Mouse (Mus musculus) kidney, embryonic 14.5 days (tissue): Measurements from ENCODE around the gene Tns3. TPM values are rescaled to one million over a fixed set of nuclear protein-coding genes. Genes with fewer than 3 reads are reported as not detected.

Experiments used
- ATAC-seq: fragments of 200-750 bp; cut with Nextera tagmentation; 2 replicates; pipeline ENCODE4 v1.8.0; 2017; ENCODE audit warnings: moderate number of reproducible peaks, mild to moderate bottlenecking, moderate TSS enrichment, moderate library complexity; ENCODE audit not compliant: low FRiP score, low TSS enrichment
- H3K27ac ChIP-seq: fragments of 300-500 bp; sonication (generic); 2 replicates; pipeline ENCODE4 v1.5.1; 2014; ENCODE audit warnings: low read depth, mild to moderate bottlenecking, low read length, moderate library complexity, mixed read lengths
- H3K27me3 ChIP-seq: fragments of 300-500 bp; sonication (generic); 2 replicates; pipeline ENCODE4 v1.6.1; 2014; ENCODE audit warnings: mild to moderate bottlenecking, low read length; ENCODE audit not compliant: control insufficient read depth, insufficient read depth
- H3K36me3 ChIP-seq: fragments of 300-500 bp; sonication (generic); 2 replicates; pipeline ENCODE4 v1.6.1; 2014; ENCODE audit warnings: low read length, mixed read lengths; ENCODE audit not compliant: control insufficient read depth, insufficient read depth
- H3K4me1 ChIP-seq: fragments of 300-500 bp; sonication (generic); 2 replicates; pipeline ENCODE4 v1.6.1; 2014; ENCODE audit warnings: low read length, mixed read lengths; ENCODE audit not compliant: control insufficient read depth, insufficient read depth
- H3K4me2 ChIP-seq: fragments of 300-500 bp; sonication (generic); replicated peaks from 2 replicates; pipeline ENCODE4 v1.6.1; 2014; ENCODE audit warnings: low read depth, mild to moderate bottlenecking, low read length
- H3K4me3 ChIP-seq: fragments of 300-500 bp; sonication (generic); 2 replicates; pipeline ENCODE4 v1.5.1; 2014; ENCODE audit warnings: mild to moderate bottlenecking, low read length
- H3K9ac ChIP-seq: fragments of 300-500 bp; sonication (generic); 2 replicates; pipeline ENCODE4 v1.6.1; 2014; ENCODE audit warnings: low read depth, mild to moderate bottlenecking, low read length, moderate library complexity
- H3K9me3 ChIP-seq: fragments of 300-500 bp; sonication (generic); 2 replicates; pipeline ENCODE4 v1.6.1; 2016; ENCODE audit warnings: low read length; ENCODE audit not compliant: control insufficient read depth
- WGBS: fragments of 180-500 bp; shearing (Covaris S2); extraction: QIAGEN DNeasy Blood & Tissue Kit; methylation state at CpG from one replicate; pipeline ENCODE4 v1.1.7; 2014; 5-methylcytosine and 5-hydroxymethylcytosine counted together
- polyA plus RNA-seq: library from polyadenylated mRNA; unstranded; fragments of >200 nt; fragmentation: Nextera tagmentation; extraction: Ambion mirVana; gene quantifications from 2 replicates; pipeline ENCODE4 v1.2.1, GENCODE M21; 2014

The Tns3 gene
- polyA plus RNA-seq, 1 experiment from 2014 or later: 20.3 TPM

DNA sequence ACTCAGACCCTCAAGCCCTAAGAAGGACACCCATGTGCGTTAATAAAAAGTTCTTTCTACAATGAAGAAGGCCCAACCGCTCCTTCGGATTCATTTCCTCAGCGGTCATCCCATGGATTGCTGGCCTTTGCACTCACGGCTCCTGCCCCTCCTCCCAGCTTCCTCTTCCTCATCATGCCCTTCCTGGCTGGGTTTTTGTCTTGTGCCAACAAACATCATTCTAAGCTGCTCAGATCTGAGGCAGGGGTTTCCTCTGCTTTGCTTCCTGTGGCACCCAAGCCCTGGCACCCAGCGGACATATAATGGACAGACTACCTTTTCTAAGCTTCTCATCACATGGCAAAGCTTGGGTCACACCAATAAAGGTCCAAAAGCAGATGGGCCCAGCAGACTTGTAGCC, 167.2 kb downstream of the Tns3 start:
- peak overlapping the region; percentile 21; the same call in 1 of the 2 replicates for H3K27ac ChIP-seq
- H3K36me3 ChIP-seq: peaks cover 24% of the 10 kb centered on the region
- H3K4me3 ChIP-seq: no peak overlapping the region
- WGBS: 79% methylated on average over 6 of the region's 6 CpGs
- no peak for ATAC-seq
- no peak overlapping the region for H3K4me2 ChIP-seq
- no peaks in the 10 kb centered on the region for H3K27me3 ChIP-seq
- H3K4me1 ChIP-seq: peaks cover 22% of the 10 kb centered on the region
- H3K9ac ChIP-seq: no peak overlapping the region
- H3K9me3 ChIP-seq: no peaks in the 10 kb centered on the region

DNA sequence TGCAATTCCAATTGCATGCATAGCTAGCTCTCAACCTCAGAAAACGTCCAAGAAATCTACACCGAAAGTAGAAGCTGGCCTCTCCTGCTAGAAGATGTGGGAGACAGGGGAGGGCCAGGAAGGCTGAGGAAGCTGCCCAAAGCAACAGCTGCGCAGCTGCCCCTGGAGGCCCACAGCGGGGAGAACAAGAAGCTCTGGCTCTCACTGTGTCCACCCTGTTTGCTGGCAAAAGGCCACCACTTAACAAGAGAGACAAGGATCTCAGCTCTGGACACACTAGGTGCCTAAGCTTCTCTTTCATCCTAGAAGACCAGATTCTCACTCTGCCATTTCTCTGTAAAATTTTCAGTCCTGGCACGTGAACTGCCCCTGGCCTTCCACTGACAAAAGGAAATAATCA, 167.6 kb downstream of the Tns3 start:
- peak; percentile 67; the same call in 1 of the 2 replicates for ATAC-seq
- H3K4me1 ChIP-seq: peaks cover 22% of the 10 kb centered on the region
- H3K27me3 ChIP-seq: no peaks in the 10 kb centered on the region
- peaks cover 29% of the 10 kb centered on the region for H3K36me3 ChIP-seq
- 29% methylated on average over 5 of the region's 5 CpGs for WGBS
- H3K4me3 ChIP-seq: no peak overlapping the region
- H3K9me3 ChIP-seq: no peaks in the 10 kb centered on the region
- no peak overlapping the region for H3K4me2 ChIP-seq
- peak overlapping the region; percentile 21; the same call in 1 of the 2 replicates for H3K27ac ChIP-seq
- no peak overlapping the region for H3K9ac ChIP-seq

DNA sequence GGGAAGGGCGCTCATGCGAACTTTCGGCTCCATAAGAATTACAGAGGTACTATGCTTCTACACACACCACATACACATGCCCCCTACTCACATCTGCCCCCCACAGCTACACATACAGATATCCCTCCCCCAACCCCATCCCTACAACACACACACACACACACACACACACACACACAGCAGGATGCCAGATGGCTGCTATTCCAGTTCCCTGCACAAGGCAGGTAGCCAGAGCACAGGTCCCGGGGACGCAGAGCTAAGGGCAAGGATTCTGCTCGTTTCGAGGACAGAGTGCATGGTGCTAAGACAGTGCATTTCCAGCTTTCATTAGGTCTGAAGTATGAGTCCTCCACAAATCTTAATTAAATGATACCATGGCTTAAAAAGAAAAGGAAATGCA, 168.5 kb downstream of the Tns3 start:
- Histone ChIP-seq H3K27ac (no peak overlapping the region), H3K4me3 (no peak overlapping the region), H3K9ac (no peak overlapping the region), H3K36me3 (peaks cover 34% of the 10 kb centered on the region), H3K4me2 (no peak overlapping the region), H3K4me1 (peaks cover 22% of the 10 kb centered on the region), H3K9me3 (no peaks in the 10 kb centered on the region), H3K27me3 (no peaks in the 10 kb centered on the region)
- ATAC-seq: no peak
- WGBS: 89% methylated on average over 7 of the region's 7 CpGs

DNA sequence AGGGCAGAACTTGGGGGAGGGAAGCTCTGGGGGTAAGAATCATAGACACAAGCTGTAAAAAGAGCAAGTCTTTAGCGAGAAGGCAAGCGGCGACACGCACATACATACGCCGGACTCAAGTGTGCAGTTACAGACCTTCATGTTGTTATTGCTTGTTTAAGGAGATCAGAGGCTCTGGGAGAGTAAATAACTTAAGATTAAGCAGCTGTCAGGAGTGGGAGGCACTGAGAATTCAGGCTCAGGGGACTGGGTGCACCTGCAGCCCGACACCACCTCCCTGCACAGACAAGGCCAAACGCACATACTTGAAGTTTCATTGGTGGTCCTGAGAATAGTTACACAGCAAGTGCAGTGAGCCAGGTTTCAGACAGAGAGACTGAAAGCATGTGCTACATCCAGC, 169.3 kb downstream of the Tns3 start:
- H3K4me2 ChIP-seq: no peak overlapping the region
- ATAC-seq: no peak
- H3K9ac ChIP-seq: no peak overlapping the region
- H3K36me3 ChIP-seq: peaks cover 37% of the 10 kb centered on the region
- H3K9me3 ChIP-seq: no peaks in the 10 kb centered on the region
- WGBS: 49% methylated on average over 8 of the region's 8 CpGs
- no peaks in the 10 kb centered on the region for H3K27me3 ChIP-seq
- no peak overlapping the region for H3K27ac ChIP-seq
- H3K4me3 ChIP-seq: no peak overlapping the region
- peaks cover 22% of the 10 kb centered on the region for H3K4me1 ChIP-seq

DNA sequence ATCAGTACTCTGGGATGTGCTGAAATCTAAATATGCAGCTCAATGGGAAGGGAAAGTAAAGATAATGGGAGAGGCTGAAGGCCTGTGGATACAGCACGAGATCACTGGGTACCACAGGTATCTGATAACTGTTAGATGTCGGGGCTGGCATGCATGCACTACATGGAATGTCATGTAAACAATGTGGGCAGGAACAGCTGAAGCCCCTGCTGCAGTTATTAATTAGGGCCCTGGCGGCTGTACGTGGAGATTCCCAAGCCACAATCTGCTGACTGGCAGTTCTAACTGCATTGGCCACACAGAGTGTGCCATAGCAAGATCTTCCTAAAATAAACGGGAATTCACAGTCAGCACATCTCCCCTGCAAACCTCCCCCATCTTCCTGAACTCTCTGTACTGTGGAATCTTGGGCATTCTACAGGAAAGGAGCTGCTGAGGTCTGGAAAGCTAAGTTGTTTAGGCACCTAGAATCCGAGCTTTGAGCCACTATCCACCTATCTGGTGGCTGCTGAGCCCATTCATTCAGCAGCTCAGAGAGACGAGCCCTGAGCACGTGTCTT, 170.3 kb downstream of the Tns3 start:
- Histone ChIP-seq H3K27ac (no peak overlapping the region), H3K4me1 (peaks cover 22% of the 10 kb centered on the region), H3K36me3 (peaks cover 37% of the 10 kb centered on the region), H3K27me3 (no peaks in the 10 kb centered on the region), H3K9ac (no peak overlapping the region), H3K9me3 (no peaks in the 10 kb centered on the region), H3K4me2 (no peak overlapping the region), H3K4me3 (no peak overlapping the region)
- 64% methylated on average over 8 of the region's 8 CpGs for WGBS
- no peak for ATAC-seq

DNA sequence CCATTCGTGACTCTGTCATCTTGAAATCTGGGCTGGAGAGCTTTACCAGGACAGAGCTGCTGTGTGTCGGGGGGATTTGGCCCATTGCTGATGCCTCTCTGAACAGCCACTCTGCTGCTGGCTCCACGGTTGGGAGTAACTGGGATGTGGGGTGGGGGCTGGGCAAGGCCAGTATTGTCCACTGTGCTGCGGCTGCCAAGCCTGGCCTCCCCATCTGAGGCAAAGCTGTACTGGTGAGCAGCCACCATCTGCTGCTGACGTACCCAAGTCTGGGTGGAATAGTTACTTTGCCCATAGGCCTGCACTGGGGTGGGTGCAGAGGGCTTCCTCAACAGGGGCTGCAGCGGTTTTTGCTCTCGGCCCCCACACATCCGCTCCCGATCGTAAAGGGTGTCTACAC, 172.0 kb downstream of the Tns3 start:
- Histone ChIP-seq H3K36me3 (peaks cover 34% of the 10 kb centered on the region), H3K4me1 (peaks cover 20% of the 10 kb centered on the region), H3K4me3 (no peak overlapping the region), H3K9me3 (no peaks in the 10 kb centered on the region), H3K9ac (no peak overlapping the region), H3K27ac (no peak overlapping the region), H3K27me3 (no peaks in the 10 kb centered on the region), H3K4me2 (no peak overlapping the region)
- 93% methylated on average over 10 of the region's 10 CpGs for WGBS
- no peak for ATAC-seq

DNA sequence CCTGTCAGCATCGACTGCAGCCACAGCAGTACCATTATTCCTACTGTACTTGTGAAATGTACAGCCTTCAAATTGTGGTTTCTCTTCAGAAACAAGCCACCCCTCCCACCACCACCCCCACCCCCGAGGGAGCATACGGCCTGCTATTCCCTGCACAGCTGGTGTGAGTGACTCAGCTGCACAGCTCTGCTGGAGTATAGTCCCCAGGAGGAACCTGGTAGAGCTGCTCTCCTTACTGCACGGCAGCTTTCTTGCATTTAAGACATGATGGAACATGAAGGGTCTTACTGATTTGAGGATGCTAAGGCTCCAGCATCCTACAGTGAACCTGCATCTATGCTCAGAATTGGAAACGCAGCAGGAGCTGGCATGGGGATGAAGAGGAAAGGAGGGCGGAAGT, 176.1 kb downstream of the Tns3 start:
- WGBS: 76% methylated on average over 6 of the region's 6 CpGs
- Histone ChIP-seq H3K9ac (no peak overlapping the region), H3K4me3 (no peak overlapping the region), H3K4me1 (no peaks in the 10 kb centered on the region), H3K27ac (no peak overlapping the region), H3K9me3 (no peaks in the 10 kb centered on the region), H3K36me3 (peaks cover 37% of the 10 kb centered on the region), H3K4me2 (no peak overlapping the region), H3K27me3 (no peaks in the 10 kb centered on the region)
- no peak for ATAC-seq

DNA sequence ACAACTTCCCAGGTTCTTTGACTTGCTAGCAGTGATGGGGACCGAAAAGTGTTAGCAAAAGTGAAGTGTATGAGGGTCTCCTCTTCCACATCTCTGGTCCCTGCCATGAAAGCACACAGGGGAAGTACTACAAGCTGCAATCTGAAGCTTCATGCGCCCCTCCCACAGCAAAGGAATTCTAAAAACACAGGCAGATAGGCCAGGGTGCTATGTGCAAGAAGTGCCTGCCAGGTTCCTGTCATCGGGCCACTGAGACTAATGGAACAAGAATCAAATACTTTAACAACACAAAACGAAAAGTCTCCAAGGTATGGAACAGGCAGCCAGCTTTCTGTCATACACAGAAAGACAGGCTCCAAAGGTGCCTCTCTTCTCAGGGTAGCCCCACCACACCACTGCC, 177.8 kb downstream of the Tns3 start:
- Histone ChIP-seq H3K4me2 (no peak overlapping the region), H3K4me1 (no peaks in the 10 kb centered on the region), H3K36me3 (peaks cover 20% of the 10 kb centered on the region; the same call in 1 of the 2 replicates), H3K27me3 (no peaks in the 10 kb centered on the region), H3K9ac (no peak overlapping the region), H3K9me3 (no peaks in the 10 kb centered on the region), H3K27ac (no peak overlapping the region), H3K4me3 (no peak overlapping the region)
- ATAC-seq: no peak
- whole genome bisulfite sequencing: 87% methylated on average over 4 of the region's 4 CpGs

DNA sequence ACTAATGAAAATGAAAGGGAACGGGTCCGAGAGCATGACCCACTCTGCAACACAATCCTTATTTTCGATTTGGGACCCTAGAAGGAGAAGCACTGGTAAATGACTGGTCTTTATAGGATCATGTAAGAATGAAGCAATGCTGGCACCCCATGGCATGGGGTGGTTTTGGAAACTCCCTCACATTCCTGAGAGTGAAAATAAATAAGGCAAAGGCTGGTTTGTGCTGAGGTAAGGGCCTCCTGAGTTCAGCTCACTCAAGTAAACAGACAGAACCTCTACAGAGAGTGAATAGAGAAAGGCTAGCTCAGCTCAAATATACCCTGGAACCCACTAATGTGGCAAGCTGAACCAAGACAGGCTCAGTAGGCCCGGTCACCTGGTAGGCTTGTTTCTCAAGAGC, 179.8 kb downstream of the Tns3 start:
- Histone ChIP-seq H3K9me3 (no peaks in the 10 kb centered on the region), H3K9ac (no peak overlapping the region), H3K4me3 (no peak overlapping the region), H3K4me1 (no peaks in the 10 kb centered on the region), H3K27me3 (no peaks in the 10 kb centered on the region), H3K36me3 (peaks cover 7% of the 10 kb centered on the region; the same call in 1 of the 2 replicates), H3K4me2 (no peak overlapping the region), H3K27ac (no peak overlapping the region)
- WGBS: 87% methylated on average over 4 of the region's 4 CpGs
- ATAC-seq: no peak
